Mouse (Mus musculus) liver, adult 2 months (tissue): ENCODE measurements around the gene Spata45.

ENCODE experiments used
- CTCF ChIP-seq: fragments of 200-500 bp; IDR thresholded peaks from 2 replicates; pipeline ENCODE4 v1.5.1; 2011; ENCODE audit warnings: low read depth, low read length, control low read depth
- POLR2A ChIP-seq: fragments of 200-500 bp; IDR thresholded peaks from 2 replicates; pipeline ENCODE4 v1.6.1; 2011; ENCODE audit warnings: low read length, control low read depth; ENCODE audit not compliant: insufficient read depth; ENCODE audit errors: extremely low read depth

- TF ChIP-seq POLR2A (no peak), CTCF (no peak)
Measured at GRCm38 (mm10) chr1:191019803-191020202, 16.6 kb upstream of the Spata45 start.
